Mouse (Mus musculus): ENCODE measurements at regions not wholly inside any gene's neighbourhood (a gene's known extent, or its start where the extent isn't known, plus 50 kb on each side); places are given as distances from the start of the nearest gene placed in this dataset.

- 18% methylated on average over 3 of the region's 3 CpGs for WGBS
- H3K4me2 ChIP-seq, result no peak overlapping the region
Observed at GRCm38 (mm10) chr7:115204916-115205315, 461.4 kb downstream of the Insc start.

GRCm38 (mm10) chr7:115206479-115207134 lies 463.1 kb downstream of the Insc start:
- peaks cover 21% of the 10 kb centered on the region for H3K27me3 ChIP-seq
- WGBS, result 69% methylated on average over 9 of the region's 9 CpGs
- ATAC-seq (ENCODE audit: insufficient number of reproducible peaks, insufficient read depth, low FRiP score, low TSS enrichment, low read depth), result no peak
- H3K4me3 ChIP-seq, result no peak overlapping the region
- no peak overlapping the region for H3K9ac ChIP-seq
- H3K9me3 ChIP-seq, result no peaks in the 10 kb centered on the region
- no peak overlapping the region for H3K27ac ChIP-seq
- no peak overlapping the region for H3K4me2 ChIP-seq
- no peaks in the 10 kb centered on the region for H3K36me3 ChIP-seq
- H3K4me1 ChIP-seq, result peaks cover 4% of the 10 kb centered on the region; the same call in 1 of the 2 replicates

More at GRCm38 (mm10) chr7:115204916-115205315, 461.4 kb downstream of the Insc start:
- Histone ChIP-seq H3K36me3 (no peaks in the 10 kb centered on the region), H3K9me3 (no peaks in the 10 kb centered on the region), H3K4me1 (peaks cover 4% of the 10 kb centered on the region; the same call in 1 of the 2 replicates), H3K4me3 (no peak overlapping the region), H3K27ac (no peak overlapping the region), H3K9ac (no peak overlapping the region), H3K27me3 (peaks cover 24% of the 10 kb centered on the region)
- no peak for ATAC-seq (ENCODE audit: insufficient number of reproducible peaks, insufficient read depth, low FRiP score, low TSS enrichment, low read depth)

DNA sequence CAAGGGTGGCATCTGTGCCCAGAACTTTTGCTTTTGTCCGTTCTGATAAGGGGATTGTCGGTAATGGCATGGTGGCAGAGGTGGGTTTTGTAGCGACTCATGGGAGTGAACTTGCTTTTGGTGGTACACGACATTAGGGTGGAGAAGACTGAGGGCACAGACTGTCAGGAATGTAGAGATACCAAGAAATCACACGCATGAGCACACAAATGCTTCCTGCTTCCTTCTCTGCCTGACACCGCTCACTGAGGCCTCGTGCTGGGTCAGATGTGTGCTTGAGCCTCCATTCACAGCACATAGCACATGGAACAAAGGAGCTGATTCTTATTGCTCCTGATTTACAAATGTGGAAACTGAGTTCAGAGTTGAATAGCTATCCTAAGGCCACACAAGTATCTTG lies 465.3 kb downstream of the Insc start:
- H3K9me3 ChIP-seq, result no peaks in the 10 kb centered on the region
- ATAC-seq (ENCODE audit: insufficient number of reproducible peaks, insufficient read depth, low FRiP score, low TSS enrichment, low read depth), result no peak
- peaks cover 28% of the 10 kb centered on the region for H3K27me3 ChIP-seq
- no peaks in the 10 kb centered on the region for H3K36me3 ChIP-seq
- no peak overlapping the region for H3K4me2 ChIP-seq
- no peak overlapping the region for H3K27ac ChIP-seq
- H3K4me1 ChIP-seq, result peaks cover 4% of the 10 kb centered on the region; the same call in 1 of the 2 replicates
- no peak overlapping the region for H3K9ac ChIP-seq
- 76% methylated on average over 7 of the region's 7 CpGs for WGBS
- no peak overlapping the region for H3K4me3 ChIP-seq

DNA sequence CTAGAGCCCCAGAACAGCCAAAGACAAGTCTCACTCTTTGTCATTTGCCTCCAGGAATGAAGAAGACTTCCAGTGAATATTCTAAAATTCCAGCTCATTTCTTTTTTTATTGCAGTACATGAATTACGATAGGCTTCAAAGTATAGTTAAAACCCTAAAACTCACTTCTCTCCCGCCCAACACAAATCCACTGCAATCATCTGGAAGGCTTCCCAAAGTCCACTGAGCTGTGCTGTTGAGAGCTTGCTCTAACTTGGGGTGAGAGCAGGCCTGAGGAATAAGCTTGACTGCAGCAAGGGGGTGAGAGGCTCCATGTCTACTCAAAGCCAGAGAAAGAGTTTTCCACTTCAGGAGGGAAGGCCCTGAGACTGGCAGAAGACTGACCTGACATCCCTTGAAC lies 466.5 kb downstream of the Insc start:
- ATAC-seq (ENCODE audit: insufficient number of reproducible peaks, insufficient read depth, low FRiP score, low TSS enrichment, low read depth), result no peak
- Histone ChIP-seq H3K4me1 (peaks cover under 1% of the 10 kb centered on the region; the same call in 1 of the 2 replicates), H3K4me3 (no peak overlapping the region), H3K36me3 (no peaks in the 10 kb centered on the region), H3K27ac (no peak overlapping the region), H3K9ac (no peak overlapping the region), H3K27me3 (peaks cover 32% of the 10 kb centered on the region), H3K4me2 (no peak overlapping the region), H3K9me3 (no peaks in the 10 kb centered on the region)
- 87% methylated on average over 2 of the region's 2 CpGs for WGBS

DNA sequence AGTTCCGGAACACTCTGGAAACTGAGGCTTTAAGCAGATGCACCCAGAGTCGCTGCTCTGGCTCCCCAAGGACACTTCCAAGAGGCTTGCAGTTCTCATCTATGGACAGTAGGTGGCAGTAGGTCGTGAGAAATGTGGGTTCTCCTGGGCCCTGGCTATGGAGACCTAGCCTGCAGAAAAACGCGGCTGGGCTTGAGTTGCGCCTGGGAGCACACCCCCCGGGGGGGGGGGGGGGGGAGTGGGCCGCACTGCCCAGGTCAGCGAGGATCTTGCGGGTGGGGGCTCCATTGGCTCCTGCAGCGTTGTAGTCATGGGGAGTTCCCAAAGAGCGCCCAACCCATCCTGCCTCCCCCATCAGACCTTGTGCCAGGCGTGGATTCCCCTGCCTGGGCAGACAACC lies 473.3 kb downstream of the Insc start:
- Histone ChIP-seq H3K27ac (peak overlapping the region; percentile 24; the same call in 1 of the 2 replicates), H3K4me2 (peak overlapping the region; percentile 67), H3K9ac (peak overlapping the region; percentile 44; the same call in 1 of the 2 replicates), H3K27me3 (peaks cover 53% of the 10 kb centered on the region), H3K9me3 (no peaks in the 10 kb centered on the region), H3K4me1 (peaks cover 15% of the 10 kb centered on the region), H3K36me3 (no peaks in the 10 kb centered on the region), H3K4me3 (peak overlapping the region; percentile 38)
- WGBS, result 2% methylated on average over 12 of the region's 13 CpGs
- ATAC-seq (ENCODE audit: insufficient number of reproducible peaks, insufficient read depth, low FRiP score, low TSS enrichment, low read depth), result peak; percentile 77

- ATAC-seq (ENCODE audit: insufficient number of reproducible peaks, insufficient read depth, low FRiP score, low TSS enrichment, low read depth), result peak; percentile 11; the same call in 1 of the 2 replicates
- H3K36me3 ChIP-seq, result no peaks in the 10 kb centered on the region
- H3K9ac ChIP-seq, result peak overlapping the region; percentile 44; the same call in 1 of the 2 replicates
- no peaks in the 10 kb centered on the region for H3K9me3 ChIP-seq
- H3K4me3 ChIP-seq, result peak overlapping the region; percentile 38
- 2% methylated on average over 5 of the region's 5 CpGs for WGBS
- peak overlapping the region; percentile 67 for H3K4me2 ChIP-seq
- peak overlapping the region; percentile 24; the same call in 1 of the 2 replicates for H3K27ac ChIP-seq
- peaks cover 15% of the 10 kb centered on the region for H3K4me1 ChIP-seq
- H3K27me3 ChIP-seq, result peaks cover 58% of the 10 kb centered on the region
Observed at GRCm38 (mm10) chr7:115217255-115217654, 473.8 kb downstream of the Insc start.

DNA sequence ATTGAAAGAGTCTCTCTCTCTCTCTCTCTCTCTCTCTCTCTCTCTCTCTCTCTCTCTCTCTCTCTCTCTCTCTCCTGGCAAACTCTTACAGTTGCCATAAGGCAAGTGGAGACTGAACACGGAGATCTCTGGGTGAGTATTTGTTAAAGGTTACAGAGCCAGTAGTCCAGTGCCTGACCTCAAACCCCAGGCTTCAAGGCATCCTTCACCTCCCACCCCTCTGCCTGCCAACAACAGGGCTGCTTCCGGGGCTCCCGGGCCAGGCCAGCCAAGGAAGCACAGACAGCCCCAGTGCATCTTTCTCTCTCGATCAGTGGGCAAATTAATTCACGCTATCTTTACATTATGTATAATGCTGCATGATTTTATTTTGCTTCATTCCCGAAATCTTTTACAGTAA lies 474.2 kb downstream of the Insc start:
- no peak overlapping the region for H3K9ac ChIP-seq
- no peaks in the 10 kb centered on the region for H3K36me3 ChIP-seq
- H3K4me3 ChIP-seq, result no peak overlapping the region
- H3K4me2 ChIP-seq, result no peak overlapping the region
- H3K9me3 ChIP-seq, result no peaks in the 10 kb centered on the region
- no peak for ATAC-seq (ENCODE audit: insufficient number of reproducible peaks, insufficient read depth, low FRiP score, low TSS enrichment, low read depth)
- 34% methylated on average over 6 of the region's 6 CpGs for WGBS
- peaks cover 15% of the 10 kb centered on the region for H3K4me1 ChIP-seq
- no peak overlapping the region for H3K27ac ChIP-seq
- H3K27me3 ChIP-seq, result peaks cover 59% of the 10 kb centered on the region

GRCm38 (mm10) chr7:115218596-115219180 lies 475.2 kb downstream of the Insc start:
- Histone ChIP-seq H3K4me3 (no peak overlapping the region), H3K4me2 (no peak overlapping the region), H3K9ac (no peak overlapping the region), H3K36me3 (no peaks in the 10 kb centered on the region), H3K27me3 (peaks cover 52% of the 10 kb centered on the region), H3K4me1 (peaks cover 15% of the 10 kb centered on the region), H3K27ac (no peak overlapping the region), H3K9me3 (no peaks in the 10 kb centered on the region)
- no peak for ATAC-seq (ENCODE audit: insufficient number of reproducible peaks, insufficient read depth, low FRiP score, low TSS enrichment, low read depth)
- 29% methylated on average over 13 of the region's 13 CpGs for WGBS

DNA sequence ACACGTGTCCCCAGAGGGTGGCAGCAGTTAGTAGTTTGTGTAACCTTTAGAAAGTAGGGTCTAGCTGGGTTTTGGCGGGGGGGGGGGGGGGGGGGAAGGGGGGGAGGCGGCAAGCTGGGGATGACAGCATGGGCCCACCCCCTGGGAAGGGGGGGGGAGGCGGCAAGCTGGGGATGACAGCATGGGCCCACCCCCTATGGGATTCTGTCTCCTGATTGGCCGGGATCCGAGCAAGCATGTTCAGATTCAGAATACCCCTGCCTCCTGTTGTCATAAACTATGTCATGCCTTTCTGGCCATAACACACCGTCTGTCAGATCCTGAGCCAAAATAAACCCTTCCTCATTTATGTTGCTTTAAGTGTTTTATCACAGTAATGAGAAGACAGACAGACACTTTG lies 479.1 kb downstream of the Insc start:
- 60% methylated on average over 5 of the region's 7 CpGs for WGBS
- Histone ChIP-seq H3K9me3 (no peaks in the 10 kb centered on the region), H3K4me3 (no peak overlapping the region), H3K36me3 (no peaks in the 10 kb centered on the region), H3K4me1 (peaks cover 9% of the 10 kb centered on the region), H3K4me2 (no peak overlapping the region), H3K27me3 (peaks cover 37% of the 10 kb centered on the region), H3K27ac (no peak overlapping the region), H3K9ac (no peak overlapping the region)
- ATAC-seq (ENCODE audit: insufficient number of reproducible peaks, insufficient read depth, low FRiP score, low TSS enrichment, low read depth), result no peak

DNA sequence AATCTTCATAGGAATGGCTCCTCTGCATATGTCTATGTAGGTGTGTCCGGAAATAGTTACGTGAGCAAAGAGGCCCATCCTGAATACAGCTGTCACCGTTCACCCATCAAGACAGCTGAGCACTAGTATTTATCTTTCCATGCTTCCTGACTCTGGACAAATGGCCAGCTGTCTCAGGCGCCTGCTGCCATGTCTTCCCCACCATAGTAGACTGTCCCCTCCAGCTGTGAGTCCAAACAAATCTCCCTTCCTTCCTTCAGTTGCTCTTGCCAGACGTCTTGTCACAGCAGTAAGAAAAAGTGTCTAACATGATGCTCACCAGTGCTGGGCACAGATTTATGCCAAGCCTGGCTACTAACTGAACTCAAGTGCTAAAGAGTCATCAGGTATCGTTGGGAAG lies 487.0 kb downstream of the Insc start:
- Histone ChIP-seq H3K36me3 (no peaks in the 10 kb centered on the region), H3K4me2 (no peak overlapping the region), H3K4me3 (no peak overlapping the region), H3K27me3 (no peaks in the 10 kb centered on the region; the same call in none of the 2 replicates), H3K9me3 (no peaks in the 10 kb centered on the region), H3K9ac (no peak overlapping the region), H3K4me1 (peaks cover 6% of the 10 kb centered on the region), H3K27ac (no peak overlapping the region)
- WGBS, result 83% methylated on average over 6 of the region's 6 CpGs
- ATAC-seq (ENCODE audit: insufficient number of reproducible peaks, insufficient read depth, low FRiP score, low TSS enrichment, low read depth), result no peak

DNA sequence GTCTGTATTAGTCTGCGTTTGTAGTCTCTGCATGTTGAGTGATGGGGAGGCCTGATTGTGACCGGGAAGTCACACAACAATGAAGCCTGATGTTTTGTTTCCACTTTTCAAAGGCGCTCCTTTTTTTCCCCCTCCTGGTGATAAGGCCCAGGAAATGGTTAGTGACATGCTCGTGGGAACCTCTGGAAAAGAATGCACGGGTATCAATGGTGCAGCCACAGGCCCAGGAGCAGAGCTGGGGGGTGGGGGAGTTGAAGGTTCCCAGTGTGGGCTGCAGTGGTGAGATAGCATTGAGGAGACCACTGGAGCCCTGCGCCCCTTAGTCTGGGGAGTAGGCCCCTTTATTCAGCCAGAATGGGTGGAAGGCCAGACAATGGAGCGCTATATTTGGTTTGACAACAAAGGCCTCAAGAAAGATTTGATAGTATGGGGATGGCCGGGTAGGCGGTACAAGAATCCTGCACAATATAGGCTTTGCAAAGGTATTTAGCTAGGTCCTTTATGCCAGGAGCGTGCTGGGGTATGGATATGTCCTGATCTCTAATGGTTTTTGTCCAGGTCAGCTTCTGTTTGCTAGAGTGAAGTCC lies 490.4 kb downstream of the Insc start:
- no peaks in the 10 kb centered on the region for H3K9me3 ChIP-seq
- no peak overlapping the region for H3K4me2 ChIP-seq
- no peak overlapping the region for H3K27ac ChIP-seq
- no peaks in the 10 kb centered on the region; the same call in none of the 2 replicates for H3K27me3 ChIP-seq
- no peak overlapping the region for H3K9ac ChIP-seq
- ATAC-seq (ENCODE audit: insufficient number of reproducible peaks, insufficient read depth, low FRiP score, low TSS enrichment, low read depth), result no peak
- no peak overlapping the region for H3K4me3 ChIP-seq
- H3K4me1 ChIP-seq, result peaks cover 6% of the 10 kb centered on the region
- WGBS, result 59% methylated on average over 10 of the region's 10 CpGs
- no peaks in the 10 kb centered on the region for H3K36me3 ChIP-seq

- no peak overlapping the region for H3K27ac ChIP-seq
- ATAC-seq (ENCODE audit: insufficient number of reproducible peaks, insufficient read depth, low FRiP score, low TSS enrichment, low read depth), result no peak
- peaks cover 6% of the 10 kb centered on the region for H3K4me1 ChIP-seq
- no peak overlapping the region for H3K4me2 ChIP-seq
- no peaks in the 10 kb centered on the region for H3K9me3 ChIP-seq
- no peaks in the 10 kb centered on the region for H3K36me3 ChIP-seq
- H3K4me3 ChIP-seq, result no peak overlapping the region
- H3K27me3 ChIP-seq, result no peaks in the 10 kb centered on the region; the same call in 1 of the 2 replicates
- H3K9ac ChIP-seq, result no peak overlapping the region
- 92% methylated on average over 1 of the region's 1 CpGs for WGBS
Observed at GRCm38 (mm10) chr7:115237131-115237530, 493.6 kb downstream of the Insc start.

Measured in embryonic facial prominence, embryonic 13.5 days (tissue).